Mouse (Mus musculus) brown adipose tissue, adult 24 weeks (tissue): ENCODE results near the gene Ppp1cc. TPM values are rescaled to one million over a fixed set of nuclear protein-coding genes. Genes with fewer than 3 reads are reported as not detected.
A peak's percentile ranks its signal among the peaks of the same experiment; 100 is the strongest.

Source experiments
- H3K27ac ChIP-seq: fragments of 200-500 bp; replicated peaks from 2 replicates; pipeline ENCODE4 v1.5.1; 2012; ENCODE audit warnings: low read depth, mild to moderate bottlenecking, low read length
- H3K4me1 ChIP-seq: fragments of 200-500 bp; 2 replicates; pipeline ENCODE4 v1.6.1; 2012; ENCODE audit warnings: low read length, mixed read lengths; ENCODE audit not compliant: control insufficient read depth, insufficient read depth, insufficient read length
- H3K4me3 ChIP-seq: fragments of 200-500 bp; 2 replicates; pipeline ENCODE4 v1.5.1; 2012; ENCODE audit warnings: low read depth, mild to moderate bottlenecking, low read length, moderate library complexity; ENCODE audit not compliant: insufficient read depth
- polyA plus RNA-seq: library from polyadenylated mRNA; stranded (reverse); fragments of >200 nt; gene quantifications from 2 replicates; pipeline ENCODE4 v1.2.4, GENCODE M21; 2012; ENCODE audit not compliant: missing spikeins, insufficient read depth, insufficient read length

Gene Ppp1cc
- 85.4 and 119 TPM in 2 replicates for polyA plus RNA-seq

- Histone ChIP-seq H3K4me1 (peaks cover 18% of the 10 kb centered on the region), H3K4me3 (peak within 1 kb of the TSS; percentile 79), H3K27ac (peak within 1 kb of the TSS; percentile 81)
Measured at GRCm38 (mm10) chr5:122157827-122158381, at the start of gene Ppp1cc. Ppp1cc (plus strand) TSS chr5:122158278.

GRCm38 (mm10) chr5:122109325-122110060, 48.6 kb upstream of the Ppp1cc start:
- Histone ChIP-seq H3K27ac (no peak overlapping the region), H3K4me3 (no peak overlapping the region), H3K4me1 (no peaks in the 10 kb centered on the region)

DNA sequence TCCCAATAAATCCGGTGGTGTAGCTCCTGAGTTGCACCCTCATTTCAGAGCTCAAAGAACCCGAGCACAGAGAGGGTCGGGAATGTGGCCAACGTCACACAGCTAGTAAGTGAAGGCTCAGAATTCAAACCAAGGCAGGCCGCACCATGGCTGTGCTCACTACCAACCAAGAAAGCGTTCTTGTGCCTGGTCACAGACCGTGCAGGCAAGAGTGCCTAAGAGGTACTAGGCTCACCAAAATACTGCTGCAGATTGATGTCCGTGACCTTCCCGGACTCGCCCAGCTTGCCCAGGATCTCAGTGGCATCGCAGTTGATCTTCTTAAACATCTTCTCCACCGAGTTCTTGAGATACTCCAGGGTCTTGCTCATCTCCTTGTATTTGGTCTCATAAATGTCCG, 47.5 kb upstream of the Ppp1cc start:
- H3K27ac ChIP-seq: no peak overlapping the region
- no peaks in the 10 kb centered on the region for H3K4me1 ChIP-seq
- no peak overlapping the region for H3K4me3 ChIP-seq

DNA sequence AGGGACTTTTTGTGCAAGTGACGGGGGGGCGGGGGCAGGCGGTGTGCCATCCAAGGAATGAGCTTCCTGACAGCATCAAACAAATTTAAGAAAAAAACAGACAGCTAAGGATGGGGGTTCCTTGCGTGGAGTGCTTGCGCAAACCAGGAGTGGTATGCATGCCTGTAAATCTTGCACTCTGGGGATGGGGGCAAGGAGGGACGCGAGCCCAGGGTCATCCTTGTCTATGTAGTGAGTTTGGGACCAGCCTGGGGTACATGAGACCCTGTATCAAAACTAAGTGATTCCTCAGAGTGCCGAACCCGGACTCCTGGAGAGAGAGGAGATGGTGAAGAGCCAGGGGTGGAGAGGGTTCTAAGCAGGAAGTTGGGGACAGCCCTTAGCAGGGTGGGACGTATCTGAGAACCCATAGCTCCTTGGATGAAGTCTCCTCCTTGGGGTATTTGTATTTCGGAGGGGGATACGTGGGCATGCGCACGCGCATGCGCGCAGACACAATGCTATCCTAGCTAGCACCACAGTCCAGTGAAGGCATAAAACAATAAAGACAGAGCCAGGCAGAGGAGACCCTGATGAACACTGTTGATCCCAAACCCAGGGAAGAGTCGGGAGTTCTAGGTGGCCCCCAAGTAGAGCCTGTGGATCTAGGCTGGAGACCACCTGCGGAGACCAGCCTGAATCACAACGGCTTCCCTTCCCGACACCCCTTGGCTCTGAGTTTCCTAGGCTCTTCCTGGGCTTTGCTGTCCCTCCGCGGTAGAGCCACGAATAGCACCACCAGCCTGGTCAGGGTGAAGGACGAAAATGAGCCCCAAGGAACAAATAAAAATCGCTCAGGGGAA, 46.8 kb upstream of the Ppp1cc start:
- no peak overlapping the region for H3K4me3 ChIP-seq
- H3K27ac ChIP-seq: no peak overlapping the region

GRCm38 (mm10) chr5:122111933-122112248, 46.2 kb upstream of the Ppp1cc start:
- Histone ChIP-seq H3K4me3 (no peak overlapping the region), H3K27ac (no peak overlapping the region), H3K4me1 (no peaks in the 10 kb centered on the region)

More for the DNA sequence above, 46.8 kb upstream of the Ppp1cc start:
- H3K4me1 ChIP-seq: no peaks in the 10 kb centered on the region

DNA sequence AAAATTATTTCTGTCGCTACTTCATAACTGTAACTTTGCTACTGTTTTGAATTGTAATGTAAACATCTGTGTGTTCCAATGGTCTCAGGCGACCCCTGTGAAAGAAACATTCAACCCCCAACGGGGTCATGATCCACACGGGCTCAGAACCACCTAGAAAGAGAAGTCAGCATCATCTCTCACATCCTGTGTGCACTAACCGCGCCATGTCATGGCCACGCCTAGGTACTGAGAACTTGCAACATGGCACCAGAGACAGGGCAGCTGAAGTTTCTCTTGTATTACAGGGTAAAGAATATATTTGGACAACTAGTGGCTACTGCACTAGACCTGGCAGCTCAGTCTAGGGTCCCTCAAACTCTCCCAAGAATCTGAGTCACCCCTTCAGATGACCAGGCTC, 44.6 kb upstream of the Ppp1cc start:
- no peaks in the 10 kb centered on the region for H3K4me1 ChIP-seq
- no peak overlapping the region for H3K27ac ChIP-seq
- no peak overlapping the region for H3K4me3 ChIP-seq

GRCm38 (mm10) chr5:122114176-122114575, 43.9 kb upstream of the Ppp1cc start:
- H3K27ac ChIP-seq: no peak overlapping the region
- no peak overlapping the region for H3K4me3 ChIP-seq
- H3K4me1 ChIP-seq: no peaks in the 10 kb centered on the region

- Histone ChIP-seq H3K27ac (no peak overlapping the region), H3K4me1 (no peaks in the 10 kb centered on the region), H3K4me3 (no peak overlapping the region)
Measured at GRCm38 (mm10) chr5:122115266-122115763, 42.8 kb upstream of the Ppp1cc start.

- Histone ChIP-seq H3K4me1 (no peaks in the 10 kb centered on the region), H3K4me3 (no peak overlapping the region), H3K27ac (no peak overlapping the region)
Measured at GRCm38 (mm10) chr5:122116243-122116642, 41.8 kb upstream of the Ppp1cc start.

DNA sequence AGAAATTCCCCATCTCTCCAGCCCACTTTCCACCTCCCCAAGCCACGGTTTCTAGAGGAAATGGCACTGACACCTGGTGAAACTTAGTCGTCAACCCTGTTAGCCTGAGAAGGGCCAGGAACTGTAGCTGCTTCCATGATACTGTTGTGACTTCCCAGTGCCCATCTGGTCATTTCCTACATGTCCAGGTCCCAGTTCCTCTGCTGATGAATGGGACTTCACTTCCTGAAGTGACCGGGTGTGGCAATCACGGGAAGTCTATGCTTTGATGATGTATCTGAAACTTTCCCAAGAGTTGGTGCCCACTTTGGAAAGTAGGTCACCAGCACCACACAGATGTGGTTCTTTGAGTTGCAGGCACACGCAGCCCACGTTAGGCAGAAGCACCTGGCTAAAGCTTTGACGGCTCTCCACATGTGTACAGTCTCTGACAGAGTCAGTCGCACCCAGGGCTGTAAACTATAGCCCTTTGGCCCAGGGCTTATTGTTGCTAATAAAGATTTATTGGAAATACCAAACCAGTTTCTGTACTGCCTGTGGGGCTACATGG, 32.8 kb upstream of the Ppp1cc start:
- H3K4me1 ChIP-seq: no peaks in the 10 kb centered on the region
- H3K27ac ChIP-seq: no peak overlapping the region
- no peak overlapping the region for H3K4me3 ChIP-seq

DNA sequence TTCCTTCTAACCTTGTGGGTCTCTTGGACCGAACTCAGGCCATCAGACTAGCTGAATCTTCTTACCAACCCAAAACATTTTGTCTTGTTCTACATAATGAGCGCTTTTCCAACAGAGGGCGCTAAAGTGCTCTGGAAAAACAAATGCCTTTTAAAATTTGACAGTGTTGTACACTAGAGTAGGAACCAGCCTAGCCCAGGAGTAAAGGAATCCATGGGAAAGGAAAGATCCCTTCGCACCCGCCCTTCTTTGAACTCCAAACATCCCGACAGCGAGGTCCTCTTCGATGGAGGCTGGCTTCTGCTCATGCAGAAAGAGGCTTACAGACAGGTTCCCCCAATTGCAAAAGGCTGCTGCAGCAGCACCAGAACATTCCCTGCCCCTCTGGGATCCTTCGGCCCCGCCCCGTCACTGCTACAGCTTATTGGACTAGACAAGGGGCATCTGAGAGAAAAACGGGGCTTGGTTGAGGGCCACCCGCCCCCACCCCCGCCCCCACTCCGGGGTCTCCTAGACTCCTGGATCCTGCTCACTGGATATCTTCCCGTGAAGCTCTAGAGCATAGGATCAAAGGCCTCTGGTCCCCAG, 28.9 kb upstream of the Ppp1cc start:
- Histone ChIP-seq H3K27ac (no peak overlapping the region), H3K4me3 (no peak overlapping the region), H3K4me1 (no peaks in the 10 kb centered on the region)

GRCm38 (mm10) chr5:122130341-122130998, 27.6 kb upstream of the Ppp1cc start:
- H3K4me3 ChIP-seq: no peak overlapping the region
- H3K4me1 ChIP-seq: no peaks in the 10 kb centered on the region
- no peak overlapping the region for H3K27ac ChIP-seq

- Histone ChIP-seq H3K27ac (no peak overlapping the region; the same call in 1 of the 2 replicates), H3K4me1 (no peaks in the 10 kb centered on the region), H3K4me3 (peak overlapping the region; percentile 54)
Measured at GRCm38 (mm10) chr5:122131076-122132051, 26.7 kb upstream of the Ppp1cc start.
